9 mouse cellular contexts compared by ENCODE assay signal in the genomic region with DNA sequence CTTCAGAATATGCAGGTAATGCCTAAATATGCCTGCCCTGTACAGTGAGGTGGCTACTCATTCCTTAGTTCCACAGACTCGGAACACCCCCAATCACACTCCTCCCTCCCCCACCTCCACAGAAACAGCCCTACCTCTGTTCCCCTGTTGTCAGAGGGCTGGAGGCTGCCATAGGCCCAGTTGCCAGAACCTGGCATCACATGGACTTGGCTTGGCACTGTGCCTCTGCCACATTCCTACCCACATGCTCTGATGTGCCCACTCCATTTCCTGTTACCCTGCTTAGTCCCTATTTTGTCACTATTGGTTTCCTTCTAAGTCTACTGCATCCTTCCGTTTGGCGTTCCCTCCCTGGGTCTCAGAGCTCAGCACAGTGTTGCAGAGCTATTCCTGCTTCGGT. TPM values are rescaled to one million over a fixed set of nuclear protein-coding genes. Genes with fewer than 3 reads are reported as not detected.
DNase-seq lines count a peak whose midpoint lies in the region; ATAC-seq and TF ChIP-seq lines count a peak whose summit lies in the region.
"Had no signal": no experiment of that assay in that cellular context is flagged by ENCODE, and none has a peak within 500 bp of the region (broad histone marks: within the 10 kb centered on the region; RNA-seq: fewer than 3 reads in every experiment).

No protein-coding gene starts in this region.

- no peak overlapping the region for H3K4me2 ChIP-seq in heart, embryonic 11.5 days

- no peak for TF ChIP-seq CTCF in thymus, adult 2 months (IDR thresholded peaks at IDR 0.05; ENCODE audit: borderline replicate concordance, control insufficient read depth, extremely low read depth, insufficient read depth, low read length, poor library complexity)

- 92% methylated on average over 4 of the region's 4 CpGs for WGBS in heart, embryonic 11.5 days (ENCODE audit: insufficient replicate concordance)
- WGBS in thymus, adult 2 months, result 22% methylated on average over 4 of the region's 4 CpGs

- peaks cover 5% of the 10 kb centered on the region for H3K36me3 ChIP-seq in heart, embryonic 11.5 days (ENCODE audit: control insufficient read depth, insufficient read depth, low read length)
- H3K36me3 ChIP-seq in thymus, adult 2 months (ENCODE audit: control insufficient read depth, insufficient read depth, low read length), result no peaks in the 10 kb centered on the region; the same call in 1 of the 2 replicates

- no peak overlapping the region for H3K9ac ChIP-seq in heart, embryonic 11.5 days (ENCODE audit: low read depth, low read length)

- no peaks in the 10 kb centered on the region for H3K4me1 ChIP-seq in heart, embryonic 11.5 days (ENCODE audit: control insufficient read depth, insufficient read depth, low read length)
- peaks cover 61% of the 10 kb centered on the region for H3K4me1 ChIP-seq in thymus, adult 2 months (replicated peaks; ENCODE audit: control insufficient read depth, insufficient read depth, low read length)

- no peak overlapping the region for H3K4me3 ChIP-seq in heart, embryonic 11.5 days (ENCODE audit: low read depth, low read length)
- no peak overlapping the region for H3K4me3 ChIP-seq in thymus, adult 2 months (ENCODE audit: control insufficient read depth, insufficient read depth, low read length)

- no peak for TF ChIP-seq POLR2A in thymus, adult 2 months (IDR thresholded peaks at IDR 0.05; ENCODE audit: control insufficient read depth, extremely low read depth, insufficient read depth, low read length, poor library complexity)

- H3K27ac ChIP-seq in heart, embryonic 11.5 days (ENCODE audit: low read depth, low read length), result no peak overlapping the region
- H3K27ac ChIP-seq in thymus, adult 2 months (ENCODE audit: control insufficient read depth, insufficient read depth, low read length), result peak overlapping the region; percentile 10; the same call in 1 of the 2 replicates

- H3K27me3 ChIP-seq in heart, embryonic 11.5 days (ENCODE audit: control insufficient read depth, insufficient read depth, low read length), result no peaks in the 10 kb centered on the region
- H3K27me3 ChIP-seq in thymus, adult 2 months (ENCODE audit: control insufficient read depth, insufficient read depth, low read length), result no peaks in the 10 kb centered on the region

- no peak for ATAC-seq in heart, embryonic 11.5 days (replicated peaks; ENCODE audit: insufficient number of reproducible peaks, low FRiP score, low TSS enrichment)

- H3K9me3 ChIP-seq in heart, embryonic 11.5 days (replicated peaks; ENCODE audit: control insufficient read depth, low read length), result no peaks in the 10 kb centered on the region

- peak; percentile 93 for DNase-seq in heart, adult 11 months
- no peak for DNase-seq in thymus, adult 2 months
- no peak for DNase-seq in thymus, adult 18-20 months
- DNase-seq in layer of hippocampus, postnatal 36 days, result peak; percentile 54 to 63
- no peak for DNase-seq in MN1 (ENCODE audit: low spot score)
- no peak for DNase-seq in natural killer cell, adult 2 months (ENCODE audit: low spot score in 2 of 2)
- no peak for DNase-seq in adrenal gland, postnatal 36 days
- DNase-seq: thymus, postnatal 36 days had no signal

RNA-seq across cellular contexts. Expression of a gene that starts 55.8 kb away (rescaled TPM):
- 201 and 216 TPM in 2 replicates for polyA plus RNA-seq in heart, embryonic 11.5 days (2014; fragmentation: Nextera tagmentation; extraction: Ambion mirVana)
- polyA plus RNA-seq in thymus, adult 2 months (2012; rRNA removed), result 39.0 and 41.8 TPM in 2 replicates
- 100 to 1,000 TPM; 162 to 168 TPM for total RNA-seq in layer of hippocampus, postnatal 36 days (2021)
- 100 to 1,000 TPM; 205 to 206 TPM for total RNA-seq in adrenal gland, postnatal 36 days (2021)

RNA-seq across cellular contexts. Expression of a gene that starts 56.5 kb away (rescaled TPM):
- 18.7 and 23.6 TPM in 2 replicates for polyA plus RNA-seq in heart, embryonic 11.5 days (2014; fragmentation: Nextera tagmentation; extraction: Ambion mirVana)
- 21.2 and 22.2 TPM in 2 replicates for polyA plus RNA-seq in thymus, adult 2 months (2012; rRNA removed)
- total RNA-seq in layer of hippocampus, postnatal 36 days (2021), result 10 to 100 TPM; 20.7 to 20.9 TPM
- total RNA-seq in adrenal gland, postnatal 36 days (2021), result 100 to 1,000 TPM in 1 of 2 experiments, 10 to 100 TPM in 1; 53.2 to 139 TPM

Comparison
In these comparisons a context has a peak if more than half of its experiments do, and no peak if none do; other contexts are left out.
1. DNase-seq: peak in heart, adult 11 months (single experiment) and layer of hippocampus, postnatal 36 days (2 of 2); none in thymus, adult 2 months (single experiment), thymus, adult 18-20 months (0 of 2), MN1 (single experiment), natural killer cell, adult 2 months (0 of 2) and adrenal gland, postnatal 36 days (0 of 2).